Mouse (Mus musculus): ENCODE measurements around the gene Prkcb. TPM values are rescaled to one million over a fixed set of nuclear protein-coding genes. Genes with fewer than 3 reads are reported as not detected.
A peak's percentile ranks its signal among the peaks of the same experiment; 100 is the strongest.

Prkcb gene
- polyA plus RNA-seq, 1 experiment from 2014 or later: 3.2 TPM

DNA sequence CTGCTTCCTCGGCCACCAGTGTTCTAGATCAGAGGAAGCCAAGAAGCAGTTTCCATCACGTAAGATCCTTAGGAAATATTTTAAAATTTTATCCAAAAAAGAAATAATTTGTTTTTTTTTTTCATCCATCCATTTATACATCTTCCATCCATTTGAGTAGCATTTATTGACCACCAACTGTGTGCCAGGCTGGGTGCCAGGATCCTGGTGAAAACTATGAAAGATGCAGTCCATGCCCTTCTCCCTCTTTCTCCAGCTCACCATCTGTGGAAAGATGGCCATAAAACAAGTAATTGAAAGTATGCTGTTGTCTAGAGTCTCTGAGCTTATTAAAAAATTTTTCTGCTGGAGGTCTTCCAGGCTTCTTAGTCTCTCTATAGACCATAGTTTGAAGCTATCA, 341.8 kb downstream of the Prkcb start:
- no peaks in the 10 kb centered on the region for H3K27me3 ChIP-seq (replicated peaks; ENCODE audit: low read depth, poor library complexity, severe bottlenecking)
- H3K4me3 ChIP-seq: no peak overlapping the region
- DNase-seq (ENCODE audit: low spot score): no peak
- no peaks in the 10 kb centered on the region for H3K9me3 ChIP-seq
- H3K27ac ChIP-seq (replicated peaks): no peak overlapping the region
- H3K36me3 ChIP-seq (replicated peaks): no peaks in the 10 kb centered on the region
- 87% methylated on average over 2 of the region's 2 CpGs for WGBS
- no peaks in the 10 kb centered on the region for H3K4me1 ChIP-seq

- Histone ChIP-seq H3K27me3 (replicated peaks; ENCODE audit: low read depth, poor library complexity, severe bottlenecking) (no peaks in the 10 kb centered on the region), H3K9me3 (no peaks in the 10 kb centered on the region), H3K27ac (replicated peaks) (no peak overlapping the region; the same call in 1 of the 2 replicates), H3K4me1 (no peaks in the 10 kb centered on the region), H3K36me3 (replicated peaks) (no peaks in the 10 kb centered on the region), H3K4me3 (no peak overlapping the region)
- 75% methylated on average over 3 of the region's 3 CpGs for WGBS
- no peak for DNase-seq (ENCODE audit: low spot score)
Measured at GRCm38 (mm10) chr7:122631151-122631550, 342.6 kb downstream of the Prkcb start.

- Histone ChIP-seq H3K27me3 (replicated peaks; ENCODE audit: low read depth, poor library complexity, severe bottlenecking) (no peaks in the 10 kb centered on the region), H3K9me3 (no peaks in the 10 kb centered on the region), H3K36me3 (replicated peaks) (no peaks in the 10 kb centered on the region), H3K4me3 (no peak overlapping the region), H3K27ac (replicated peaks) (no peak overlapping the region), H3K4me1 (no peaks in the 10 kb centered on the region)
- DNase-seq (ENCODE audit: low spot score): no peak
- 78% methylated on average over 5 of the region's 5 CpGs for whole genome bisulfite sequencing
Measured at GRCm38 (mm10) chr7:122632946-122633345, 344.4 kb downstream of the Prkcb start.

DNA sequence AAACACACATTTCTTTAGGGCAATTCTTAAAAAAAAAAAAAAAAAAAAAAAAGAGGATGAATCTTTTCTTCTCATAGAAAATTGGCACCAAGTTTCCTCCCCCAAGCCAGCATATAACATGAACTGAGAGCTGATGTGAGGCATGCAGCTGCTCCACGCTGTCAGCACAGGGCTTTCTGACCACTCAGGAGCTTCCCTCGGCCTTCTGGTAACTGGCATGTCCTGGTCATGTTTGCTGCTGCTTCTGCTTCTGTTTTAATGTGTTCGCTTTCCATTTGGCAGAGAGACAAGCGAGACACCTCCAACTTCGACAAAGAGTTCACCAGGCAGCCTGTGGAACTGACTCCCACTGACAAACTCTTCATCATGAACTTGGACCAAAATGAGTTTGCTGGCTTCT, 344.9 kb downstream of the Prkcb start:
- Histone ChIP-seq H3K4me3 (no peak overlapping the region), H3K27me3 (replicated peaks; ENCODE audit: low read depth, poor library complexity, severe bottlenecking) (no peaks in the 10 kb centered on the region), H3K9me3 (no peaks in the 10 kb centered on the region), H3K36me3 (replicated peaks) (no peaks in the 10 kb centered on the region), H3K4me1 (no peaks in the 10 kb centered on the region), H3K27ac (replicated peaks) (no peak overlapping the region)
- 91% methylated on average over 5 of the region's 5 CpGs for WGBS
- no peak for DNase-seq (ENCODE audit: low spot score)

DNA sequence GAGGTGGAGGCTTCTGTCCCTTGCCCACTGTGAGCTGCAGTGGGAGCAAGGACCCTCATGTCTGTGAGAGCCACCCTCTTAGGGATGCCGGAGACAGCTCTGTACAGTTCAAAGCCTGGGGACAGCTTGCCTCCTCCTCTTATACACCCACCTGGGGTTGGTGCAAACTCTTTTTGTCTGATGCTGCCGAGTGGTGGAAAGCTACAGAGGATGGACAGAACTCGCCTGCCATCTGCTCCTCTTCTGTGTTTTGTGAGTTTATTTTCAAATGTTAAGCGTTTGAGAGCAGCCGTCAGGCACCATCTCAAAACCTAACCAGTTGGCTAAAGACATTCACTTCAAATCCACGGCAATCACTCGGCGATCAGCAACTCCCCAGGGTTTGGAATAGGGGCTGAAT, 355.1 kb downstream of the Prkcb start:
- WGBS: 90% methylated on average over 8 of the region's 8 CpGs
- H3K4me1 ChIP-seq: no peaks in the 10 kb centered on the region
- no peak for DNase-seq (ENCODE audit: low spot score)
- no peaks in the 10 kb centered on the region for H3K9me3 ChIP-seq
- no peak overlapping the region for H3K27ac ChIP-seq (replicated peaks)
- no peaks in the 10 kb centered on the region for H3K36me3 ChIP-seq (replicated peaks)
- H3K4me3 ChIP-seq: no peak overlapping the region
- H3K27me3 ChIP-seq (replicated peaks; ENCODE audit: low read depth, poor library complexity, severe bottlenecking): no peaks in the 10 kb centered on the region

GRCm38 (mm10) chr7:122649306-122649705, 360.8 kb downstream of the Prkcb start:
- Histone ChIP-seq H3K27me3 (replicated peaks; ENCODE audit: low read depth, poor library complexity, severe bottlenecking) (no peaks in the 10 kb centered on the region), H3K4me3 (no peak overlapping the region), H3K9me3 (no peaks in the 10 kb centered on the region), H3K36me3 (replicated peaks) (no peaks in the 10 kb centered on the region), H3K4me1 (no peaks in the 10 kb centered on the region), H3K27ac (replicated peaks) (no peak overlapping the region)
- 82% methylated on average over 10 of the region's 10 CpGs for WGBS
- no peak for DNase-seq (ENCODE audit: low spot score)

- Histone ChIP-seq H3K4me1 (no peaks in the 10 kb centered on the region), H3K27ac (replicated peaks) (no peak overlapping the region), H3K27me3 (replicated peaks; ENCODE audit: low read depth, poor library complexity, severe bottlenecking) (no peaks in the 10 kb centered on the region), H3K4me3 (no peak overlapping the region), H3K9me3 (no peaks in the 10 kb centered on the region), H3K36me3 (replicated peaks) (no peaks in the 10 kb centered on the region)
- WGBS: 84% methylated on average over 3 of the region's 3 CpGs
- DNase-seq (ENCODE audit: low spot score): no peak
Measured at GRCm38 (mm10) chr7:122652523-122652922, 364.0 kb downstream of the Prkcb start.

DNA sequence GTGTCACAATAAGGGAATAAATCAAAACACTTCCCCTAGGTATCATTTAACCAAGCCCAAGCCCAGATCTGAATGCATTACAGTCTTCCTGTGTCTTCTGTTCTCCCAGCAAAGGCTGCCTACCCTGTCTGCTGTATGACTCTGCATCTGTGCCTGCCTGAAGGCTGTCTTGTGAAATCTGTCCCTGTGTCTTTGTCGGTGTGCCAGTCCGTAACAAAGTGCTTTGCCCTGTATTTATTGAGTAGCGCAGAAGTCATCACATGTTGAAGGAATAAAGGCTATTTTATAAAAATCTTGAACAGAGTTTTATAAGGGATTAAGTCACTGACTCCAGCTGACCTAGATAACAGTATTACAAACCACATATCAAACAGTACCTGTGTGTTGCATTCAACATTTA, 368.1 kb downstream of the Prkcb start:
- Histone ChIP-seq H3K9me3 (no peaks in the 10 kb centered on the region), H3K27me3 (replicated peaks; ENCODE audit: low read depth, poor library complexity, severe bottlenecking) (no peaks in the 10 kb centered on the region), H3K36me3 (replicated peaks) (no peaks in the 10 kb centered on the region), H3K27ac (replicated peaks) (no peak overlapping the region), H3K4me1 (no peaks in the 10 kb centered on the region), H3K4me3 (no peak overlapping the region)
- DNase-seq (ENCODE audit: low spot score): no peak
- 89% methylated on average over 3 of the region's 3 CpGs for WGBS

DNA sequence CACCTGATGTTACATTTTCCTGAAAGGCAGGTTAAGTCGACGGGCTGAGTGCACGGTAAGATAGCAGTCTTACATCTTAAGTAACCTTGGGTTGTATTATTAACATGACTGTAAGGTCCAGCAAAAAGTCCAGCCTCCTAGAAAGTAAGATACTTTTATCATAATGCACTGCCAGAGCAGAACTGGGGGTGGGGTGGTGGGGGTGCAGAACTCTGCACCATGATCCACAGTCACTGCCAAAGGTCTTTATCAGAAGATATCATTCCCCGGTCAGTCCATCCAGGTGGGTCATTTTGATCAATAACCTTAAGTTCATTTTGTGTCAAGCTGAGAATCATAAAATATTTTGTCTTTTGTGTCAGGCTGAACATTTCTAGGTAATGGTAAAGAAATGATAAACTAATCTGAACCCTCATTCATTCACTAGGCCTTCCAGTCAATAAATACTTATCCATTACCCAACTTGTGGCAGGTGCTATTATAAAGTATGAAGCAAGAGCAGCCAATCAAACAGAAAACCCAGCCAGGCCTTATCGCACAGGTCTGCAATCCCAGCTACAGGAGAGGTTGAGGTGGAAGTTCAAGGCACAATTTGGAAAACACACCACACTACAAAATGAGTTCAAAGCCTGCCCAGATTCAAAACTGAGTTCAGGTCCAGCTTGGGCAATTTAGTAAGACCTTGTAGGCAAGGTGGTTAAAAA, 369.0 kb downstream of the Prkcb start:
- no peaks in the 10 kb centered on the region for H3K27me3 ChIP-seq (replicated peaks; ENCODE audit: low read depth, poor library complexity, severe bottlenecking)
- H3K9me3 ChIP-seq: no peaks in the 10 kb centered on the region
- H3K4me3 ChIP-seq: no peak overlapping the region
- 92% methylated on average over 5 of the region's 5 CpGs for WGBS
- no peaks in the 10 kb centered on the region for H3K4me1 ChIP-seq
- no peaks in the 10 kb centered on the region for H3K36me3 ChIP-seq (replicated peaks)
- H3K27ac ChIP-seq (replicated peaks): no peak overlapping the region
- DNase-seq (ENCODE audit: low spot score): no peak

DNA sequence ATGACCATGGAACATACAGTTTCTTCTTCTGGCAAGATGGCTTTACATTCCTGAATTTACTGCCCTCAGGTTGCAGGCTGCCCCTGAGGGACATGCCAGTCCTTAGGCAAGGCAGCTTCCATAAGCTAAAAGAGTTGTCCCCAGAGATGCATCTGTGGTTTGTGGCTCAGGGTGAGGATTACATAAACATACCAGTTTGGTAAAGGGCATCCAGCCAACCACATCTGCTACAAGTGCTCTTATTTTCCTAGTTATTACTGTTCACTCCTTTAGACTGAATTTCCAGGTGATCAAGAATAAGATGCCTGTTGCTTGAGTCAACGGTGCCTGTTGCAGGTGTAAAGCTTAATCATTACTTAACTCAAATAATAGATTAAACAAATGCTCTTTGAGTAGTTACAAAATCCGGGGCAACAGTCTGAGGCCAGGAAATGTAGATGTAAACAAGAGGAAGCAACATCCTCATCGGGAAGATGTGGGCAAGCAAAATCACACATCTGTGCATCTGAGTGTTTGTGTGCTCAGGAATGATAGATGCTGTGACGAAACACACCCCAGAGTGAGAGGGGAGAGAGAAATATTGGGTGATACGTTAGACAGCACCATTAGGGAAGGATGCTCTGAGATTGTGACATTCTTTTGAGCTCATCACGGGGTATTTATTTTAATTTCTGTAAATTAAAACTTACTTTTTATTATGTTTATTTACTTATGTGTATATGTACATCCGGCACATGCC, 376.9 kb downstream of the Prkcb start:
- Histone ChIP-seq H3K27ac (replicated peaks) (no peak overlapping the region), H3K4me1 (peaks cover 1% of the 10 kb centered on the region; the same call in 1 of the 2 replicates), H3K9me3 (no peaks in the 10 kb centered on the region), H3K36me3 (replicated peaks) (no peaks in the 10 kb centered on the region), H3K27me3 (replicated peaks; ENCODE audit: low read depth, poor library complexity, severe bottlenecking) (peaks cover 9% of the 10 kb centered on the region; the same call in 1 of the 2 replicates), H3K4me3 (no peak overlapping the region)
- DNase-seq (ENCODE audit: low spot score): no peak
- WGBS: 80% methylated on average over 7 of the region's 7 CpGs

DNA sequence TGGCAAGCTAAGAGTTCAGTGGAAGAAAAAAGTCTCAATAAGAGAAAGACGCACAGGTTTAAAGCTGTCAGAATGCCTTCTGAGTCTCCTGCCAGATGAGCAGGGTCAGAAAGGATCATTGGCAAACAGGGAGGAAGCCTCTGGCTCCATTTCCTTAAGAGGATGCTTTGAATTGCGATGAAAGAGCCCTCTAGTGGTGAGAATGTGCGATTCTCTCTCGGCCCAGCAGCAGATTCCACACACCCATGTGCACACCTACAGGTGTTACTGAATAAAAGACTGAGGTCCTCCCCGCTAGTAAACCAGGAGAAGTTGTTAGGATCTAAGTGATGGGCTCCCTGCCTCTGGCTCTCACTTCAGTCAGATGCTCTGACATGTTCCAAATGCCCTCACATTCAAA, 379.4 kb downstream of the Prkcb start:
- peaks cover 27% of the 10 kb centered on the region for H3K27me3 ChIP-seq (replicated peaks; ENCODE audit: low read depth, poor library complexity, severe bottlenecking)
- no peaks in the 10 kb centered on the region for H3K36me3 ChIP-seq (replicated peaks)

DNA sequence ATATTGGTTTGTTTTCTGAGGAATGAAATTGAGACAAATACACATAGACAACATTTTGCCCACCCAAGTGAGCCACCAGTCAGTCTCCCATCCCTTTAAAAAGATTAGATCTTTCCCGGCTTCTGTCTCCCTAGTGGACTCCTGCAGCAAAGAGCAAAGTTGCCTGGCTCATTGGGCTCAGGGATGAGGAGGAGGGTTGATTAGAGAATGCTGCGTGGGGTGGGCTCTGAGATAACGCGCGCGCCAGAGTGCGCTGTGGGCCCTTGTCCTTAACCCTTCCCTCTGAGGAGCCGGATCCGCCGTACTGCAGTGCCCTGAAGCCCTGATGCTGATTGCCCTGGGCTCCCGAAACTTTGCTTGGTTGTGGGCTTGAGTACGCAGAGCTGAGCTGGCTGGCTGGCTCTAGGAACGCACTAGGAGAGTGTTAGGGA, 381.9 kb downstream of the Prkcb start, which contains the start of gene Cacng3:
Cacng3 (plus strand) TSS at position 51 of the 431 bp plus-strand sequence.
- 15% methylated on average over 13 of the region's 13 CpGs for WGBS
- Histone ChIP-seq H3K4me1 (peaks cover 9% of the 10 kb centered on the region; the same call in 1 of the 2 replicates), H3K4me3 (peak within 1 kb of the TSS; percentile 34; the same call in 1 of the 2 replicates), H3K9me3 (no peaks in the 10 kb centered on the region), H3K27me3 (replicated peaks; ENCODE audit: low read depth, poor library complexity, severe bottlenecking) (peaks cover 27% of the 10 kb centered on the region), H3K36me3 (replicated peaks) (no peaks in the 10 kb centered on the region), H3K27ac (replicated peaks) (no peak within 1 kb of the TSS)
- no peak for DNase-seq (ENCODE audit: low spot score)

More for the DNA sequence above, 379.4 kb downstream of the Prkcb start:
- 29% methylated on average over 5 of the region's 5 CpGs for WGBS
- H3K9me3 ChIP-seq: no peaks in the 10 kb centered on the region
- peaks cover 9% of the 10 kb centered on the region; the same call in 1 of the 2 replicates for H3K4me1 ChIP-seq
- no peak overlapping the region for H3K4me3 ChIP-seq
- H3K27ac ChIP-seq (replicated peaks): no peak overlapping the region
- DNase-seq (ENCODE audit: low spot score): peak; percentile 33
